ENCODE assay signal across 8 mouse cellular contexts in genomic region chr6:72959175-72959574, GRCm38 (mm10). TPM values are rescaled to one million over a fixed set of nuclear protein-coding genes. Genes with fewer than 3 reads are reported as not detected.
A peak's percentile ranks its signal among the peaks of the same experiment; 100 is the strongest.
DNase-seq lines count a peak whose midpoint lies in the region; ATAC-seq and TF ChIP-seq lines count a peak whose summit lies in the region.

No protein-coding gene starts in this region.

- TF ChIP-seq POLR2A in testis, adult 2 months (IDR thresholded peaks at IDR 0.05; ENCODE audit: control insufficient read depth, low read depth, low read length): no peak

- ATAC-seq in frontal cortex, adult (ENCODE audit: low TSS enrichment): peak; percentile 19; the same call in 1 of the 2 replicates
- ATAC-seq in limb, embryonic 15.5 days (ENCODE audit: insufficient number of reproducible peaks, low FRiP score, low TSS enrichment, low read depth): no peak

- no peaks in the 10 kb centered on the region for H3K36me3 ChIP-seq in testis, adult 2 months (ENCODE audit: control insufficient read depth, insufficient read depth, low read length)
- no peaks in the 10 kb centered on the region for H3K36me3 ChIP-seq in limb, embryonic 15.5 days

- peak overlapping the region; percentile 73 for H3K4me2 ChIP-seq in limb, embryonic 15.5 days

- H3K4me3 ChIP-seq in testis, adult 2 months (ENCODE audit: control insufficient read depth, low read depth, low read length): peak overlapping the region; percentile 94; the same call in 1 of the 2 replicates
- peak overlapping the region; percentile 80 for H3K4me3 ChIP-seq in limb, embryonic 15.5 days

- H3K27me3 ChIP-seq in testis, adult 2 months (ENCODE audit: control insufficient read depth, insufficient read depth, low read length): no peaks in the 10 kb centered on the region
- no peaks in the 10 kb centered on the region for H3K27me3 ChIP-seq in limb, embryonic 15.5 days

- peak overlapping the region; percentile 76 for H3K27ac ChIP-seq in testis, adult 2 months (ENCODE audit: control insufficient read depth, insufficient read depth, low read depth, low read length)
- no peak overlapping the region for H3K27ac ChIP-seq in limb, embryonic 15.5 days

- no peak for TF ChIP-seq CTCF in testis, adult 2 months (IDR thresholded peaks at IDR 0.05; ENCODE audit: control insufficient read depth, insufficient read depth, insufficient replicate concordance, low read depth, low read length)

- peaks cover 15% of the 10 kb centered on the region for H3K4me1 ChIP-seq in testis, adult 2 months (ENCODE audit: control insufficient read depth, insufficient read depth, low read length)
- H3K4me1 ChIP-seq in limb, embryonic 15.5 days: peaks cover 35% of the 10 kb centered on the region

- H3K9ac ChIP-seq in limb, embryonic 15.5 days: no peak overlapping the region

- no peak for DNase-seq in frontal cortex, postnatal 14 days (ENCODE audit: low spot score in 2 of 2)
- no peak for DNase-seq in testis, postnatal 10 days (ENCODE audit: low spot score)
- DNase-seq in adrenal gland, postnatal 25 days: no peak
- no peak for DNase-seq in MN1 (ENCODE audit: low spot score)
- no peak for DNase-seq in B cell, adult 2 months

- WGBS in limb, embryonic 15.5 days: 21% methylated on average over 4 of the region's 4 CpGs

- H3K9me3 ChIP-seq in limb, embryonic 15.5 days: no peaks in the 10 kb centered on the region

RNA-seq across cellular contexts. Expression of gene Tmsb10, which starts 0.6 kb away (rescaled TPM):
- polyA plus RNA-seq in testis, adult 2 months (2012; rRNA removed): 1,023 and 1,270 TPM in 2 replicates
- 1,634 and 1,767 TPM in 2 replicates for polyA plus RNA-seq in limb, embryonic 15.5 days (2015; fragmentation: Nextera tagmentation; extraction: Ambion mirVana)
- 194 and 195 TPM in 2 replicates for total RNA-seq in adrenal gland, postnatal 25 days (2021)

RNA-seq across cellular contexts. Expression of gene Kcmf1, which starts 59.4 kb away (rescaled TPM):
- polyA plus RNA-seq in testis, adult 2 months (2012; rRNA removed): 517 and 550 TPM in 2 replicates
- polyA plus RNA-seq in limb, embryonic 15.5 days (2015; fragmentation: Nextera tagmentation; extraction: Ambion mirVana): 34.4 and 38.9 TPM in 2 replicates
- total RNA-seq in adrenal gland, postnatal 25 days (2021): 81.8 and 83.5 TPM in 2 replicates

Comparison
In these comparisons a context has a peak if more than half of its experiments do, and no peak if none do; other contexts are left out.
1. RNA of gene Kcmf1, which starts 59.4 kb away (polyA plus RNA-seq): 517 to 550 TPM in testis, adult 2 months; 34.4 to 38.9 TPM in limb, embryonic 15.5 days; every median in the first group is over 10 times any median in the second.